Mouse (Mus musculus) megakaryocyte, embryonic 14.5 days (primary cell): ENCODE results near the gene Lmbrd1. TPM values are rescaled to one million over a fixed set of nuclear protein-coding genes. Genes with fewer than 3 reads are reported as not detected.
"Not testable (repeated sequence)": the region's sequence is repeated elsewhere in the genome, so short reads cannot be mapped to it uniquely, and the experiment has no call there.

Experiments used
- H3K27me3 ChIP-seq: replicated peaks from 2 replicates; pipeline ENCODE3; 2012; ENCODE audit warnings: inconsistent platforms
- H3K36me3 ChIP-seq: replicated peaks from 2 replicates; pipeline ENCODE3; 2012; ENCODE audit warnings: low read length, inconsistent platforms, mixed read lengths
- H3K4me1 ChIP-seq: 2 replicates; pipeline ENCODE4 v1.6.1; 2012; ENCODE audit warnings: inconsistent platforms
- H3K4me3 ChIP-seq: replicated peaks from 2 replicates; pipeline ENCODE3; 2012; ENCODE audit warnings: moderate library complexity, mild to moderate bottlenecking, inconsistent platforms
- H3K9me3 ChIP-seq: 2 replicates; pipeline ENCODE4 v1.6.1; 2012; ENCODE audit warnings: inconsistent platforms
- FLI1 ChIP-seq: IDR thresholded peaks from 2 replicates; pipeline ENCODE4 v1.6.1; 2012; ENCODE audit warnings: low read length, inconsistent platforms, mixed read lengths
- GATA1 ChIP-seq: IDR thresholded peaks from 3 replicates; pipeline ENCODE4 v1.6.1; 2012; ENCODE audit warnings: mixed read lengths, low read length, inconsistent platforms, borderline replicate concordance
- polyA plus RNA-seq: library from polyadenylated mRNA; stranded (reverse); fragments of >175 nt; gene quantifications from 2 replicates; pipeline ENCODE4 v1.2.3, GENCODE M21; 2012; ENCODE audit warnings: low replicate concordance; ENCODE audit not compliant: insufficient read depth

The Lmbrd1 gene
- polyA plus RNA-seq, 1 experiment, result 4.0 TPM

- H3K4me3 ChIP-seq, result no peak overlapping the region
- no peaks in the 10 kb centered on the region for H3K4me1 ChIP-seq
- no peaks in the 10 kb centered on the region for H3K27me3 ChIP-seq
- peaks cover 50% of the 10 kb centered on the region for H3K36me3 ChIP-seq
- no peak for TF ChIP-seq FLI1
- no peak for TF ChIP-seq GATA1
- H3K9me3 ChIP-seq, result peaks cover 8% of the 10 kb centered on the region; the same call in 1 of the 2 replicates
These were observed 41.2 kb downstream of the Lmbrd1 start for GRCm38 (mm10) chr1:24719621-24720020.

- Histone ChIP-seq H3K4me3 (no peak overlapping the region), H3K27me3 (no peaks in the 10 kb centered on the region), H3K36me3 (peaks cover 44% of the 10 kb centered on the region), H3K9me3 (peaks cover 8% of the 10 kb centered on the region; the same call in 1 of the 2 replicates), H3K4me1 (no peaks in the 10 kb centered on the region)
- no peak for TF ChIP-seq GATA1
- no peak for TF ChIP-seq FLI1
These were observed 41.8 kb downstream of the Lmbrd1 start for GRCm38 (mm10) chr1:24720209-24720608.

GRCm38 (mm10) chr1:24729784-24730183 is 51.4 kb downstream of the Lmbrd1 start:
- Histone ChIP-seq H3K27me3 (no peaks in the 10 kb centered on the region), H3K9me3 (no peaks in the 10 kb centered on the region), H3K4me3 (no peak overlapping the region), H3K4me1 (no peaks in the 10 kb centered on the region), H3K36me3 (peaks cover 59% of the 10 kb centered on the region)
- TF ChIP-seq FLI1 (no peak), GATA1 (no peak)

- no peaks in the 10 kb centered on the region for H3K9me3 ChIP-seq
- no peak for TF ChIP-seq FLI1
- TF ChIP-seq GATA1, result no peak
- H3K4me3 ChIP-seq, result no peak overlapping the region
- H3K27me3 ChIP-seq, result no peaks in the 10 kb centered on the region
- no peaks in the 10 kb centered on the region for H3K4me1 ChIP-seq
- H3K36me3 ChIP-seq, result peaks cover 72% of the 10 kb centered on the region
These were observed 53.9 kb downstream of the Lmbrd1 start for GRCm38 (mm10) chr1:24732286-24732685.

GRCm38 (mm10) chr1:24734866-24735265 is 56.4 kb downstream of the Lmbrd1 start:
- no peaks in the 10 kb centered on the region for H3K9me3 ChIP-seq
- H3K4me1 ChIP-seq, result peaks cover 10% of the 10 kb centered on the region; the same call in 1 of the 2 replicates
- no peak overlapping the region for H3K4me3 ChIP-seq
- H3K36me3 ChIP-seq, result peaks cover 76% of the 10 kb centered on the region
- TF ChIP-seq GATA1 (no peak), FLI1 (no peak)
- H3K27me3 ChIP-seq, result no peaks in the 10 kb centered on the region

GRCm38 (mm10) chr1:24740903-24741302 is 62.5 kb downstream of the Lmbrd1 start:
- TF ChIP-seq FLI1, result no peak
- no peak for TF ChIP-seq GATA1
- H3K36me3 ChIP-seq, result peaks cover 67% of the 10 kb centered on the region

GRCm38 (mm10) chr1:24741552-24741951 is 63.1 kb downstream of the Lmbrd1 start:
- Histone ChIP-seq H3K36me3 (peaks cover 72% of the 10 kb centered on the region), H3K4me3 (no peak overlapping the region), H3K4me1 (peaks cover 10% of the 10 kb centered on the region; the same call in 1 of the 2 replicates), H3K9me3 (no peaks in the 10 kb centered on the region), H3K27me3 (no peaks in the 10 kb centered on the region)
- TF ChIP-seq FLI1 (no peak), GATA1 (no peak)

More at GRCm38 (mm10) chr1:24740903-24741302, 62.5 kb downstream of the Lmbrd1 start:
- peaks cover 10% of the 10 kb centered on the region; the same call in 1 of the 2 replicates for H3K4me1 ChIP-seq
- no peak overlapping the region for H3K4me3 ChIP-seq
- H3K9me3 ChIP-seq, result no peaks in the 10 kb centered on the region
- no peaks in the 10 kb centered on the region for H3K27me3 ChIP-seq

GRCm38 (mm10) chr1:24743191-24743924 is 64.9 kb downstream of the Lmbrd1 start:
- Histone ChIP-seq H3K4me3 (no peak overlapping the region), H3K9me3 (no peaks in the 10 kb centered on the region), H3K36me3 (peaks cover 72% of the 10 kb centered on the region)

GRCm38 (mm10) chr1:24752715-24753114 is 74.3 kb downstream of the Lmbrd1 start:
- TF ChIP-seq GATA1, result no peak
- no peak for TF ChIP-seq FLI1
- no peak overlapping the region for H3K4me3 ChIP-seq
- no peaks in the 10 kb centered on the region for H3K9me3 ChIP-seq
- H3K4me1 ChIP-seq, result no peaks in the 10 kb centered on the region
- H3K36me3 ChIP-seq, result peaks cover 65% of the 10 kb centered on the region
- no peaks in the 10 kb centered on the region for H3K27me3 ChIP-seq

More at GRCm38 (mm10) chr1:24743191-24743924, 64.9 kb downstream of the Lmbrd1 start:
- no peaks in the 10 kb centered on the region for H3K27me3 ChIP-seq
- H3K4me1 ChIP-seq, result peaks cover 7% of the 10 kb centered on the region; the same call in 1 of the 2 replicates
- no peak for TF ChIP-seq FLI1
- TF ChIP-seq GATA1, result no peak

GRCm38 (mm10) chr1:24758516-24758915 is 80.1 kb downstream of the Lmbrd1 start:
- TF ChIP-seq GATA1 (no peak), FLI1 (no peak)
- Histone ChIP-seq H3K36me3 (peaks cover 68% of the 10 kb centered on the region), H3K27me3 (no peaks in the 10 kb centered on the region), H3K9me3 (no peaks in the 10 kb centered on the region), H3K4me1 (no peaks in the 10 kb centered on the region), H3K4me3 (no peak overlapping the region)

GRCm38 (mm10) chr1:24766466-24766865 is 88.0 kb downstream of the Lmbrd1 start:
- H3K27me3 ChIP-seq, result no peaks in the 10 kb centered on the region
- H3K4me1 ChIP-seq, result no peaks in the 10 kb centered on the region
- H3K4me3 ChIP-seq, result no peak overlapping the region
- peaks cover 40% of the 10 kb centered on the region for H3K36me3 ChIP-seq
- TF ChIP-seq FLI1, result no peak
- TF ChIP-seq GATA1, result no peak
- peaks cover 11% of the 10 kb centered on the region for H3K9me3 ChIP-seq

GRCm38 (mm10) chr1:24767197-24767596 is 88.8 kb downstream of the Lmbrd1 start:
- peaks cover 33% of the 10 kb centered on the region for H3K36me3 ChIP-seq
- not testable (repeated sequence) for H3K4me1 ChIP-seq, H3K27me3 ChIP-seq, H3K4me3 ChIP-seq
- H3K9me3 ChIP-seq, result peaks cover 11% of the 10 kb centered on the region
